Mouse (Mus musculus) limb, embryonic 12.5 days (tissue): Measurements from ENCODE around the gene Serf2. TPM values are rescaled to one million over a fixed set of nuclear protein-coding genes. Genes with fewer than 3 reads are reported as not detected.
"Not testable (repeated sequence)": the region's sequence is repeated elsewhere in the genome, so short reads cannot be mapped to it uniquely, and the experiment has no call there.

ENCODE experiments used
- ATAC-seq: fragments of 200-750 bp; cut with Nextera tagmentation; 2 replicates; pipeline ENCODE4 v1.8.0; 2017; ENCODE audit warnings: low read depth, moderate TSS enrichment; ENCODE audit not compliant: insufficient number of reproducible peaks, insufficient read depth, low FRiP score, low TSS enrichment
- H3K27ac ChIP-seq: fragments of 300-500 bp; sonication (generic); 2 replicates; pipeline ENCODE4 v1.5.1; 2016; ENCODE audit warnings: mild to moderate bottlenecking, moderate library complexity
- H3K27me3 ChIP-seq: fragments of 300-500 bp; sonication (generic); 2 replicates; pipeline ENCODE4 v1.6.1; 2016; ENCODE audit warnings: mild to moderate bottlenecking, moderate library complexity
- H3K36me3 ChIP-seq: fragments of 300-500 bp; sonication (generic); 2 replicates; pipeline ENCODE4 v1.6.1; 2016; ENCODE audit warnings: mild to moderate bottlenecking, moderate library complexity
- H3K4me1 ChIP-seq: fragments of 300-500 bp; sonication (generic); replicated peaks from 2 replicates; pipeline ENCODE4 v1.6.1; 2016
- H3K4me2 ChIP-seq: fragments of 300-500 bp; sonication (generic); 2 replicates; pipeline ENCODE4 v1.6.1; 2016; ENCODE audit warnings: mild to moderate bottlenecking, moderate library complexity
- H3K4me3 ChIP-seq: fragments of 300-500 bp; sonication (generic); replicated peaks from 2 replicates; pipeline ENCODE4 v1.5.1; 2016; ENCODE audit warnings: mild to moderate bottlenecking
- H3K9ac ChIP-seq: fragments of 300-500 bp; sonication (generic); replicated peaks from 2 replicates; pipeline ENCODE4 v1.6.1; 2016; ENCODE audit warnings: mild to moderate bottlenecking, moderate library complexity
- H3K9me3 ChIP-seq: fragments of 300-500 bp; sonication (generic); 2 replicates; pipeline ENCODE4 v1.6.1; 2016; ENCODE audit warnings: mild to moderate bottlenecking, moderate library complexity
- WGBS: fragments of 180-500 bp; shearing (Covaris S2); methylation state at CpG from one replicate; pipeline ENCODE4 v1.1.7; 2016; 5-methylcytosine and 5-hydroxymethylcytosine counted together
- polyA plus RNA-seq: library from polyadenylated mRNA; unstranded; fragments of >200 nt; fragmentation: Nextera tagmentation; extraction: Ambion mirVana; gene quantifications from 2 replicates; pipeline ENCODE4 v1.2.1, GENCODE M21; 2016

Gene Serf2
- polyA plus RNA-seq, 1 experiment from 2014 or later, result 544 TPM

DNA sequence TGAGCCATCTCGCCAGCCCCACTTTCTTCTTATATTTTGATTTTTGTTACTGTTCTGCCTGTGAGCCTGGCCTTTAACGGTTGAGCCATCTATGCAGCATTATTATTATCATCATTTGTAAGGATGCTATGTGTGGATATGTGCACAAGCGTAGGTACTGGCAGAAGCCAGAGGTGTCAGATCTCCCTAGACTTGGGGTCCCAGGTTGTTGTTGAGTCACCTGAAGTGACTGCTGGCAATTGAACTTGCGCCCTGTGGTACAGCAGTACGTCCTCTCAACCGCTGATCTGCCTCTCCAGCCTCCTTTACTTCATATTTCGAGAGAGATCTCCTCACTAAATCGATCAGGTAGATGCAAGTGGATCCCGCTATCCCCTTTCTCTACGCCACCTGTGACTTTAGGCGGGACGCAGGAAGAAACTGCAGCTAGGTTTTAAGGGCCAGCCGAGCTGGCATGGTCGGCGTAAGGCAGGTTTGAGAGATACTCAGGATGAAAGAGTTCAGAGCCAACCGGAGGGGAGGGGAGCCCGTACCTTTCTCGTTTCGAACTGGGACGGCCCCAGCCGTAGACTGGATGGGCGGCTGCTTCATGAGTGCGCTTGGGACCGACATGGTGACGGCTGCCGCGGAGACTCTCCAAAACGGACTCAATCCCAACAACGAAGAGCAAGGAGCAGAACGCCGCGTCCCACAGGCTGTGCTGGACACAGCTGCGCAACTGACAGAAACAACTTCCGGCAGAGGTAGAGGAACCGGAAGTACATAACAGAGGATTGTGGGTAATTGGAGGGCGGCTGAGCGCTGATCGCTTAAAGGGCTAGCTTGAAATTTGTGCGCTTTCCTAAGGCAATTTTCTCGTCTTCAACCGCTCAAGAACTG is 24.5 kb downstream of the Serf2 start, which contains the start of gene Mfap1b:
Mfap1b (minus strand) TSS at position 767 of the 879 bp plus-strand sequence.
- WGBS, result 6% methylated on average over 41 of the region's 41 CpGs
- H3K9me3 ChIP-seq, H3K27ac ChIP-seq, H3K27me3 ChIP-seq, H3K36me3 ChIP-seq, H3K4me1 ChIP-seq: not testable (repeated sequence)
- Histone ChIP-seq H3K9ac (peak within 1 kb of the TSS; percentile 60), H3K4me3 (peak within 1 kb of the TSS; percentile 59), H3K4me2 (peak within 1 kb of the TSS; percentile 81)
- ATAC-seq, result peak; percentile 81

DNA sequence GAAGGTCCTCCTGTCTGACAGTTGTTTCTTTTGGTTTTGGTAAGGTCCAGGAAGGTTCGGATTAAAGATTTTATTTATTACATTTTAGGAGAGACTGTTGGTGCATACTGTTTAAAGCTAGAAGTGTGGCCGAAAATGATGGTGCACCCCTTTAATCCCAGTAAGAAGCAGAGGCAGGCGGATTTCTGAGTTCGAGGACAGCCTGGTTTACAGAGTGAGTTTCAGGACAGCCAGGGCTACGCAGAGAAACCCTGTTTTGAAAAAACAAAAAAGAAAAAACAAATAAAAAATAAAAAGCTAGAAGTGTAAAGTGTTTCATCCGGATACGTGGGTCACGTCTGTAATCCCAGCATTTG is 25.2 kb downstream of the Serf2 start:
- Histone ChIP-seq H3K9me3 (no peaks in the 10 kb centered on the region), H3K27me3 (no peaks in the 10 kb centered on the region), H3K36me3 (peaks cover 7% of the 10 kb centered on the region; the same call in 1 of the 2 replicates), H3K27ac (no peak overlapping the region), H3K9ac (0 out of 2 replicates have a peak overlapping the region, but pooled peaks have one; percentile 60), H3K4me3 (peak overlapping the region; percentile 59), H3K4me1 (no peaks in the 10 kb centered on the region), H3K4me2 (peak overlapping the region; percentile 81)
- ATAC-seq, result peak; percentile 40; the same call in 1 of the 2 replicates
- 30% methylated on average over 8 of the region's 8 CpGs for WGBS

DNA sequence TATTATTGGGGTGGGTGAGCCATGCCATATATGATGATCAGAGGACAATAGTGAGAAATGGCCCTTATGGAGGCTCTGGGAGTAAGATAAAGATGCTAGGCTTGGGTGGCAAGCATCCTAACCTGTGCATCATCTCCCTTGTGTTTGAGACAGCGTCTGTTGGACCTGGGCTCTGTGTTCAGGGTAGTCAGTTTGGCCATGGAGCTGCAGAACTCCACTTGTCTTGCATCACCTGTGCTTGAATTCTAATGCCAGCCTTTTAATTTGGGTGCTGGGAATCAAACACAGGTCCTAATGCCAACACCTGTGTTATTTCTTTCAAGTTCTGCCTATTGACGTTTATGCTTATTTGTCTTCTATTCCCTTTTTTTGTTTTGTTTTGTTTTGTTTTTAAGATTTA is 26.3 kb downstream of the Serf2 start:
- not testable (repeated sequence) for H3K27ac ChIP-seq, H3K36me3 ChIP-seq, H3K4me3 ChIP-seq, H3K4me1 ChIP-seq, ATAC-seq, H3K9me3 ChIP-seq, H3K27me3 ChIP-seq, H3K4me2 ChIP-seq, H3K9ac ChIP-seq
- 93% methylated on average over 2 of the region's 2 CpGs for WGBS

DNA sequence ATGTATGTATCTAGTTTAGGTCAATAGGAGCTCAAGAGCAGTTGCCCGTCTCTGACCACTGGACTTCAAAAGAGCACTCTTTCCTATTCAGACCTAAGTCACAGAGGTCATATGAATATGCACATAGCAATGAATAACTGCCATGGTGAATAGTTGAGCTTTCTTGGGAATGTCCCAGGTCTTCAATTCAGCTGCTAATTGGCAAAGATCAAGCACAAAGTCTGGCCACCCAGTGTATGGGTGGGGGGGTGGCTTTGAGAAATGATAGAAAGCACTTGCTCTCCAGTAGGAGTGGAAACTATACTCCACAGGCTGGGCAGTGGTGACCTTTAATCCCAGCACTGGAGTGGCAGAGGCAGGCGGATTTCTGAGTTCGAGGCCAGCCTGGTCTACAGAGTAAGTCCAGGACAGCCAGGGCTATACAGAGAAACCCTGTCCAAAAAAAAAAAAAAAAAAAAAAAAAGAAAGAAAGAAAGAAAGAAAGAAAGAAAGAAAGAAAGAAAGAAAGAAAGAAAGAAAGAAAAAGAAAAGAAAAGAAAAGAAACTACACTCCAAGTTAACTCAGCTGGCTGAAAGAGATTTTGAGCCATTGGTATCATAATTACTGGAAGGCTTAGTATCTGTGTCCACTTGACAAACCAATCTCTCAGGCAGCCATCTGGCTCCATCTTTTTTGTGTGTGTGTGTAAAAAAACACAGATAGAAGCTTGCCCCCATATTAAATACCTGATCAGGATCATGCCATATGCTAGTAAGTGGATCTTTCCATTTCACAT is 28.7 kb downstream of the Serf2 start:
- Histone ChIP-seq H3K9ac (no peak overlapping the region), H3K4me2 (no peak overlapping the region), H3K4me1 (no peaks in the 10 kb centered on the region), H3K4me3 (no peak overlapping the region), H3K36me3 (no peaks in the 10 kb centered on the region), H3K27ac (no peak overlapping the region), H3K27me3 (no peaks in the 10 kb centered on the region), H3K9me3 (no peaks in the 10 kb centered on the region)
- 87% methylated on average over 3 of the region's 3 CpGs for WGBS
- no peak for ATAC-seq

DNA sequence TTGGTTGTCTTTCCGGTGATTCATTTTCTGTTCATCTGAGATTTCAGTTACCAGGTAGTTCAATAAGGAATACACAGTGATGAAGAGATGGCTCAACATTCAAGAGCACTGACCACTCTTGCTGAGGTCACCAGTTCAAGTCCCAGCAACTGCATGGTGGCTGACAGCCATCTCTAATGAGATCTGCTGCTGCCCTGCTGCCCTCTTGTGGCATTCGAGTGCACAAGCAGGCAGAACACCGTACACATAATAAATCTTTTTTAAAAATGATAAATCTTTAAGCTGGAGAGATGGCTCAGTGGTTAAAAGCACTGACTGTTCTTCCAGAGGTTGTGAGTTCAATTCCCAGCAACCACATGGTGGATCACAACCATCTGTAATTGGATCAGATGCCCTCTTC is 31.5 kb downstream of the Serf2 start:
- 60% methylated on average over 3 of the region's 3 CpGs for WGBS
- Histone ChIP-seq H3K4me3 (no peak overlapping the region), H3K4me2 (no peak overlapping the region), H3K27ac (no peak overlapping the region), H3K36me3 (no peaks in the 10 kb centered on the region), H3K4me1 (0 out of 2 replicates have a peak, but pooled peaks cover 4% of the 10 kb centered on the region), H3K9ac (no peak overlapping the region), H3K9me3 (no peaks in the 10 kb centered on the region), H3K27me3 (no peaks in the 10 kb centered on the region)
- no peak for ATAC-seq

DNA sequence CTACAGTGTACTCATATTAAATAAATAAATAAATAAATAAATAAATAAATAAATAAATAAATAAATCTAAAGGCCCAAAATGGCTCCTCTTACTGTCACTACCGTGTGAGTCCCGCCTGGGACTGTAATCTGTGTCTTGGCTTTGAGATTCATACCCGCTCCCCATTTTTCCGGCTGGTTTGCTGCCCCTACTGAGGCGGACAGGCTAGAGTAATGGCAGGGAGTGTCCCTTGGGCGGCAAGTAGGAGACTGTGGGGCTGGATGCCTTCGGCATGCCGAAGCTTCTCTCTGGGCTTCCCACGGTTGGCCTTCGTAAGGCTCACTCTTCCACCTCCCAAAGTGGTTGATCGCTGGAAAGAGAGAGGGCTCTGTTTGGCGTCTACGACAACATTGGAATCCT is 31.9 kb downstream of the Serf2 start:
- H3K4me1 ChIP-seq, H3K4me3 ChIP-seq, H3K36me3 ChIP-seq, H3K27ac ChIP-seq, H3K9ac ChIP-seq, H3K4me2 ChIP-seq, H3K27me3 ChIP-seq, ATAC-seq, H3K9me3 ChIP-seq: not testable (repeated sequence)
- 83% methylated on average over 13 of the region's 13 CpGs for WGBS

DNA sequence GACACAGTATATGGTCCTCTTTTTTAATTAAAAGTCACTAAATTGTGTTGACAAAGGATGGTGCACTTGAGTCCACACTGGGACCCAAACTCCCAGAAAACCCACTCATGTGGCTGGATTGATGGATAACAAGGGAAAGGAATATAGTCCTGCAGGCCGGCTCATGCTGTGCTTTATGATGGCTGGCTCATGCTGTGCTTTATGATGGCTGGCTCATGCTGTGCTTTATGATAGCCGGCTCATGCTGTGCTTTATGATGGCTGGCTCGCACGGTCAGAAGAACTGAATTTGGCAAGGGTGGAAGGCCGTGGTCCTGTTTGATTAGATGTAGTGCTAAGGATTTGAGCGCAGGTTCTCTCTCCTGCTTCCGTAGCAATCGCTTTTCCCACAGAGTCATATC is 34.6 kb downstream of the Serf2 start:
- Histone ChIP-seq H3K9me3 (no peaks in the 10 kb centered on the region), H3K4me1 (0 out of 2 replicates have a peak, but pooled peaks cover 4% of the 10 kb centered on the region), H3K27ac (no peak overlapping the region), H3K27me3 (no peaks in the 10 kb centered on the region), H3K4me3 (no peak overlapping the region), H3K9ac (no peak overlapping the region), H3K36me3 (no peaks in the 10 kb centered on the region), H3K4me2 (no peak overlapping the region)
- WGBS, result 38% methylated on average over 8 of the region's 8 CpGs
- ATAC-seq, result no peak

DNA sequence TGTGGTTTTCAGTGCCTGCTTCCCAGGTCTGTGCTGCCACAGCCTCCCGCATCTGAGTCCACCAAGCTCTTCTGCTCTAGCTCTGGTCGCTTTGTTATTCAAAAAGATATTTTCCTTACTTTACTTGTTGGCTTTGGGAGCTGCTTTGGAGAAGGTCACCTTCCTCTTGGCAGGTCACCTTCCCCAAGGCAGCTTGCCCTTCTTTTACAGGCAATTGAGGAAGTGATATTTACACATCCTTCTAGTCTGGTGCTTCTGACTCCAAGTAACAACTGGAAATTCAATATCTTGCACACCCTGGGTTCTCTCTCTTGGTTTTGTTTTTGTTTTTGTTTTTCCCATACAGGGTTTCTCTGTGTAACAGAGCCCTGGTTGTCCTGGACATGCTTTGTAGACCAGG is 35.4 kb downstream of the Serf2 start:
- H3K4me3 ChIP-seq, H3K36me3 ChIP-seq, H3K4me1 ChIP-seq, ATAC-seq, H3K9ac ChIP-seq, H3K27me3 ChIP-seq, H3K4me2 ChIP-seq, H3K27ac ChIP-seq, H3K9me3 ChIP-seq: not testable (repeated sequence)
- 77% methylated on average over 2 of the region's 2 CpGs for WGBS

DNA sequence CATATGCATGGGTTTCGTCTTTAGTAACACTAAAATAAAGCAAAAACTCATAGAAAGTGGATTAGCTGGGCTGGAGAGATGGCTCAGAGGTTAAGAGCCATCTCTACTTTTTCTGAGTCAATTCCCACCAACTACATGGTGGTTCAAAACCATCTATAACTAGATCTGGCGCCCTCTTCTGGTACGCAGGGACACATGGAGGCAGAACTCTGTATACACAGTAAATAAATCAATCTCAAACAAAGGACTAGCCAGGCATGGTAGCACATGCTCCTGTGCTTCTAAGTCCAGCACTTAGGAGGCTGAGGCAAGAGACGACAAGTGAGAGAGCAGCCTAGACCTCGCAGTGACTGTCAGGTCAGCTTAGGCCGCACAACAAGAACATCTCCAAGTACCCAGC is 52.6 kb downstream of the Serf2 start:
- H3K9me3 ChIP-seq, H3K4me3 ChIP-seq, H3K4me2 ChIP-seq, ATAC-seq, H3K27ac ChIP-seq, H3K27me3 ChIP-seq, H3K9ac ChIP-seq, H3K4me1 ChIP-seq: not testable (repeated sequence)
- whole genome bisulfite sequencing, result 72% methylated on average over 2 of the region's 6 CpGs
- peaks cover 11% of the 10 kb centered on the region; the same call in 1 of the 2 replicates for H3K36me3 ChIP-seq

DNA sequence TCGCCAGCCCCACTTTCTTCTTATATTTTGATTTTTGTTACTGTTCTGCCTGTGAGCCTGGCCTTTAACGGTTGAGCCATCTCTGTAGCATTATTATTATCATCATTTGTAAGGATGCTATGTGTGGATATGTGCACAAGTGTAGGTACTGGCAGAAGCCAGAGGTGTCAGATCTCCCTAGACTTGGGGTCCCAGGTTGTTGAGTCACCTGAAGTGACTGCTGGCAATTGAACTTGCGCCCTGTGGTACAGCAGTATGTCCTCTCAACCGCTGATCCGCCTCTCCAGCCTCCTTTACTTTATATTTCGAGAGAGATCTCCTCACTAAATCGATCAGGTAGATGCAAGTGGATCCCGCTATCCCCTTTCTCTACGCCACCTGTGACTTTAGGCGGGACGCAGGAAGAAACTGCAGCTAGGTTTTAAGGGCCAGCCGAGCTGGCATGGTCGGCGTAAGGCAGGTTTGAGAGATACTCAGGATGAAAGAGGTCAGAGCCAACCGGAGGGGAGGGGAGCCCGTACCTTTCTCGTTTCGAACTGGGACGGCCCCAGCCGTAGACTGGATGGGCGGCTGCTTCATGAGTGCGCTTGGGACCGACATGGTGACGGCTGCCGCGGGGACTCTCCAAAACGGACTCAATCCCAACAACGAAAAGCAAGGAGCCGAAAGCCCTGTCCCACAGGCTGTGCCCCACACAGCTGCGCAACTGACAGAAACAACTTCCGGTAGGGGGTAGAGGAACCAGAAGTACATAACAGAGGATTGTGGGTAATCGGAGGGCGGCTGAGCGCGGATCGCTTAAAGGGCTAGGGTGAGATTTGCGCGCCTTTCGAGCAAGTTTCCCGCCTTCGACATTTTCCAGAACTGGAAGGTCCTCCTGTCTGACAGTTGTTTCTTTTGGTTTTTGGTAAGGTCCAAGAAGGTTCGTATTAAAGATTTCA is 57.2 kb downstream of the Serf2 start, which contains the start of the genes Mfap1a and Wdr76:
Mfap1a (minus strand) TSS at position 724 of the 941 bp plus-strand sequence.
Wdr76 (plus strand) TSS at position 782 of the 941 bp plus-strand sequence.
- peaks cover 22% of the 10 kb centered on the region for H3K36me3 ChIP-seq
- 0 out of 2 replicates have a peak within 1 kb of the TSS, but pooled peaks have one; percentile 45 for H3K27ac ChIP-seq
- 4% methylated on average over 42 of the region's 42 CpGs for WGBS
- peak within 1 kb of the TSS; percentile 67 for H3K4me2 ChIP-seq
- peak within 1 kb of the TSS; percentile 59 for H3K4me3 ChIP-seq
- H3K27me3 ChIP-seq, H3K9me3 ChIP-seq: not testable (repeated sequence)
- peak; percentile 93 for ATAC-seq
- peaks cover 17% of the 10 kb centered on the region for H3K4me1 ChIP-seq
- H3K9ac ChIP-seq, result peak within 1 kb of the TSS; percentile 70
